ENCODE assay signal across 8 mouse cellular contexts in genomic region chr16:90072651-90073050, GRCm38 (mm10).
A peak's percentile ranks its signal among the peaks of the same experiment; 100 is the strongest.
DNase-seq lines count a peak whose midpoint lies in the region; ATAC-seq lines count a peak whose summit lies in the region.

No protein-coding gene starts in this region.

- H3K9me3 ChIP-seq in embryonic facial prominence, embryonic 14.5 days (ENCODE audit: control insufficient read depth, low read length), result no peaks in the 10 kb centered on the region
- H3K9me3 ChIP-seq in hindbrain, embryonic 14.5 days (ENCODE audit: control insufficient read depth, low read length), result no peaks in the 10 kb centered on the region
- H3K9me3 ChIP-seq in liver, embryonic 13.5 days (replicated peaks), result no peaks in the 10 kb centered on the region

- peak; percentile 36; the same call in 1 of the 2 replicates for ATAC-seq in embryonic facial prominence, embryonic 14.5 days (ENCODE audit: low read depth)
- ATAC-seq in hindbrain, embryonic 14.5 days (ENCODE audit: low FRiP score), result peak; percentile 32; the same call in 1 of the 2 replicates
- ATAC-seq in liver, embryonic 13.5 days (ENCODE audit: low read depth), result peak; percentile 47; the same call in 1 of the 2 replicates

- no peaks in the 10 kb centered on the region for H3K36me3 ChIP-seq in embryonic facial prominence, embryonic 14.5 days (ENCODE audit: control insufficient read depth, insufficient read depth, low read length)
- H3K36me3 ChIP-seq in hindbrain, embryonic 14.5 days (replicated peaks; ENCODE audit: control insufficient read depth, insufficient read depth), result no peaks in the 10 kb centered on the region
- H3K36me3 ChIP-seq in liver, embryonic 13.5 days, result no peaks in the 10 kb centered on the region

- 13% methylated on average over 15 of the region's 15 CpGs for WGBS in embryonic facial prominence, embryonic 14.5 days
- WGBS in hindbrain, embryonic 14.5 days, result 8% methylated on average over 15 of the region's 15 CpGs
- WGBS in liver, embryonic 13.5 days (ENCODE audit: insufficient replicate concordance), result 12% methylated on average over 15 of the region's 15 CpGs

- no peak overlapping the region for H3K27ac ChIP-seq in embryonic facial prominence, embryonic 14.5 days (replicated peaks; ENCODE audit: low read depth, low read length)
- 0 out of 2 replicates have a peak overlapping the region, but pooled peaks have one; percentile 45 for H3K27ac ChIP-seq in hindbrain, embryonic 14.5 days
- no peak overlapping the region for H3K27ac ChIP-seq in liver, embryonic 13.5 days

- no peak overlapping the region for H3K4me3 ChIP-seq in embryonic facial prominence, embryonic 14.5 days (ENCODE audit: low read depth, low read length)
- H3K4me3 ChIP-seq in hindbrain, embryonic 14.5 days (replicated peaks; ENCODE audit: low read length), result no peak overlapping the region
- peak overlapping the region; percentile 11 for H3K4me3 ChIP-seq in liver, embryonic 13.5 days (replicated peaks)

- peak overlapping the region; percentile 34 for H3K4me2 ChIP-seq in embryonic facial prominence, embryonic 14.5 days (ENCODE audit: low read depth, low read length)
- H3K4me2 ChIP-seq in hindbrain, embryonic 14.5 days (replicated peaks), result peak overlapping the region; percentile 30
- peak overlapping the region; percentile 52 for H3K4me2 ChIP-seq in liver, embryonic 13.5 days

- peak; percentile 23 for DNase-seq in heart, adult 8-10 months (ENCODE audit: low spot score)
- no peak for DNase-seq in heart, adult 11 months
- peak; percentile 91 for DNase-seq in embryonic facial prominence, embryonic 14.5 days (ENCODE audit: low spot score)
- peak; percentile 76 for DNase-seq in hindbrain, embryonic 14.5 days (ENCODE audit: low spot score)
- peak; percentile 22 for DNase-seq in liver, embryonic 13.5 days
- DNase-seq in neural tube, embryonic 10.5 days (ENCODE audit: extremely low spot score, low spot score), result peak; percentile 49
- no peak for DNase-seq in testis, postnatal 14 days (ENCODE audit: low spot score)
- DNase-seq in B cell, adult 2 months, result no peak

- H3K27me3 ChIP-seq in embryonic facial prominence, embryonic 14.5 days (replicated peaks; ENCODE audit: control insufficient read depth, insufficient read depth, low read length), result no peaks in the 10 kb centered on the region
- no peaks in the 10 kb centered on the region for H3K27me3 ChIP-seq in hindbrain, embryonic 14.5 days (ENCODE audit: control insufficient read depth, insufficient read depth, low read length)
- no peaks in the 10 kb centered on the region for H3K27me3 ChIP-seq in liver, embryonic 13.5 days

- peaks cover 31% of the 10 kb centered on the region for H3K4me1 ChIP-seq in embryonic facial prominence, embryonic 14.5 days (ENCODE audit: control insufficient read depth, insufficient read depth, low read length)
- peaks cover 37% of the 10 kb centered on the region for H3K4me1 ChIP-seq in hindbrain, embryonic 14.5 days (replicated peaks; ENCODE audit: control insufficient read depth, insufficient read depth, low read length)
- H3K4me1 ChIP-seq in liver, embryonic 13.5 days (replicated peaks), result peaks cover 27% of the 10 kb centered on the region

- no peak overlapping the region for H3K9ac ChIP-seq in embryonic facial prominence, embryonic 14.5 days (ENCODE audit: low read depth, low read length)
- H3K9ac ChIP-seq in hindbrain, embryonic 14.5 days, result peak overlapping the region; percentile 40; the same call in 1 of the 2 replicates
- no peak overlapping the region for H3K9ac ChIP-seq in liver, embryonic 13.5 days

Comparison
In these comparisons a context has a peak if more than half of its experiments do, and no peak if none do; other contexts are left out.
1. DNase-seq: peak in heart, adult 8-10 months (single experiment), embryonic facial prominence, embryonic 14.5 days (single experiment), hindbrain, embryonic 14.5 days (single experiment), liver, embryonic 13.5 days (single experiment) and neural tube, embryonic 10.5 days (single experiment); none in heart, adult 11 months (single experiment), testis, postnatal 14 days (single experiment) and B cell, adult 2 months (0 of 2).
2. Peak in every context shown above with its lines, with median percentiles within 50 percentile points of each other: ATAC-seq and H3K4me2 ChIP-seq.